Mouse (Mus musculus) right cerebral cortex, adult 2 months (tissue): Measurements from ENCODE around the gene Pip5k1c.

Experiments used
- DNase-seq, 2 experiments: peaks; one replicate each; pipeline ENCODE4 v3.0.0; 2021 to 2022; ENCODE audit warnings: low spot score in 2 of 2

Gene Pip5k1c

GRCm38 (mm10) chr10:81292554-81293333 lies at the start of gene Pip5k1c:
TSS of gene Pip5k1c (plus strand) at chr10:81292963.
- DNase-seq, result peak; percentile 100

DNA sequence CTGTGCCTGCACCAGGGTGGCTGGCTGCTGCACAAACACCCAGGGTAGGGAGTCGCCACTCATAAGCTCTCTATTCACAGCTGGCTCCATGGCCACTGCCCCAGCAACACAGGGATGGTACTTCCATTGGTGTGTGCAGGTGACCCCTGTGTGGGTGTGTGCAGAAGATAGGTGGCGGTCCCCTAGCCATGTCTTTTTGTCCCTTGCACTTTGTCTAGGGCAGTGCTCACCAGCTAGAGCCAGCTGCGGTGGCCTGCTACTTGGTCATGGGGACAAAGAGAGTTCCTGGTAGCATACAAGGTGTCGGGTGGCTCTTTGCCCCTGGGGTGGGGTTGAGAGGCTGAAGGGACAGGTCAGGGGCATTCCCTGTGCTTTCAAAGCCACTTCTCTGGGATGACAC lies 48.6 kb upstream of the Pip5k1c start:
- no peak for DNase-seq

- DNase-seq, result peak; percentile 75 to 79
Measured at GRCm38 (mm10) chr10:81244595-81244994, 48.2 kb upstream of the Pip5k1c start.

DNA sequence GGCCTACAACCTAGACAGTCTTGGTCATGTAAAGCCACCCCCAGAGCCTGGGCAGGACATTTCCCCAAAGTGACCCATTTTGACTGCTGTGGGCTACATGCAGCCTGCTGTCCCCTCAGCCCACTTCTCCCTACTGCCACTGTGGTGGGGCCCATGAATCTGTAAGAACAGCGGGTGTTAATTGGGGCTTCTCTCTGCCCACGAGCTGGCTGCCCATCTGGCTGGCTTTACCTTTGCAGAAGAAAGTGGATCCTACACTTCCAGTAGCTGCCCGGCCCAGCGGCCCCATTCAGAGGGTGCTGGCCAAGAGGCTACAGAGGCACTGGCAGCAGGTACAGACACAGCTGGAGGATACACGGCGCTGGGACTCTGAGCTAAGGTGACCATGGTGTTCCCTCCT lies 47.6 kb upstream of the Pip5k1c start:
- peak in 1 of 2 experiments; percentile 41 for DNase-seq

DNA sequence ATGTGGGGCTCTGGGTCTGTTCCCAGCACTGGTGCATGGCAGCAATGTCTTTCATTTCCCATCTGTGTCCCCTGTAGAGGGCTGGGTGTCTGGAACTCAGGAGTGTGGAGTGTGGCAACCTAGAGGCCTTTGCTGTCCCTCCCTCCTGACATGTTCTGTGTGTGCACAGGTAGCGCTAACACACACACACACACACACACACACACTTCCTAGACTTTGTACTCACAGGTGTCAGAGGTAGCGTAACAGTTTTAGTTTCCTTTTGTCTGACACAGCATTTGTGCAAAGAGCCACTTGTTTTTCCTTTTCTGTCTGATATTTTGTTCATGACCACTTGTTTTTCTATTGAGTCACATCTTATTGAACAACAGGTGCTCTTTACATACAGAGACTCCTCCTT lies 45.0 kb upstream of the Pip5k1c start:
- DNase-seq, result no peak

DNA sequence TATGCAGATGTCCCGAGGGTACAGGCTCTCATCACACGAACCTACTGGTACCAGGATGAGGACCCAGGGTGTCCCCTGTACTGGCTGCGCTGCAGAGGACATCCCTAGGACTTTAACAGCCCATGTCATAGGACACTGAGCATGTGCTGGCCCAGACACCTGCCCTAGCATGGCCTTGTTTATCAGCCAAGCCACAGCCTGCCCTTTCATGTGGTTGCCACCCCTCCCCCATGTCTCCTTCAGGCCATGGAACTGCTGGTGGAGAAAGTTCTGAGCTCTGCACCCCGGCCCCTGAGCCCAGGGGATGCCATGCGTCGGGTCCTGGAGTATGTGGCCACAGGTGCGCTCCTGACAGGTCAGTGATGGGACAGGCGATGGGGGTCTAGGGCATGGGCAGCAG lies 43.3 kb upstream of the Pip5k1c start:
- DNase-seq, result no peak

DNA sequence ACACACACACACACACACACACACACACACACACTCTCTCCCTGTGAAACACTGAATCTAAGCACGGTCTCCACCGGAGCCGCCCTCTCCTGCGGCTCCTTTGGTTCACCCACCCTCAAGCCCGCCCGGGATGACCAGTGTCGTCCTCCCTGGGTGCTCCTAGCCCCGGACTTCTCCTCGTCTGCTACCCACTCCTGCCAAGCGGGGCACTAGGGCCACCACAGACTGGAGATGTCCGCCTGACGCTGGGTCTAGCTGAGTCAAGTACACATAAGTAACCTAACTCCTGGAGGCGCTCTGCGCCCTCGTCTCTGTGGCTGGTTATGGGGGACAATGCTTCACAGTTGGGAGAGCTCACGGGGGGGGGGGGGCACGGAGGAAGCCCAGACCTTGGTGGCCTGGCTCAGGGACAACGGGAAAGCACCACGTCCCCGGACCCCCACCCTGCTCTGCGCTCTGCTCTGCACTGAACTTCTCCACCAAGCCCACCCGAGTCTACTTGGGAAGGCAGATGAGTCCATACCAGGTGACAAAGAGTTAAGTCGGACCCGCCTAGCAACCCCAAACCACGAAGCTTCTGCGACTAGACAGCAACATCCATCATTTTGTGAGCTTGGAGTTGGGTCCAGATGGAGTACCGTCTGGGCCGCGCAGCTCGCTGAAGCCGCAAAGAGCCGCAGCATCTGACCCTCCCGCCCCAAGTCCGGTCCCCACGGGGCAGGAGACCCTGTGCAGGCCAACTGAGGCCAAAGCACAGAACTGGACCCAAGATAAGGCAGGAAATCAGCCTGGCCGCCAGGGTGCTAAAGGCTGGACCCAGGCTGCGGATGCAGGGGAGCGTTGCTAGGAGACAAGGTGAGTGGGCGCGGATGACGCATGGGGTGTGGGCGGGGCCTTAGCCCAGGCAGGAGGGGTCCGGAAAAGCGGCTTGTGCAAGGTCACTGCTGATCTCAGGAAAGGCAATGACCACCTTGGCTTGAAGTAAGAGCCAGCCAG lies 40.0 kb upstream of the Pip5k1c start, which contains the start of gene Matk:
Gene Matk (plus strand): TSS at position 512 of the 996 bp plus-strand sequence.
- peak; percentile 91 to 95 for DNase-seq

DNA sequence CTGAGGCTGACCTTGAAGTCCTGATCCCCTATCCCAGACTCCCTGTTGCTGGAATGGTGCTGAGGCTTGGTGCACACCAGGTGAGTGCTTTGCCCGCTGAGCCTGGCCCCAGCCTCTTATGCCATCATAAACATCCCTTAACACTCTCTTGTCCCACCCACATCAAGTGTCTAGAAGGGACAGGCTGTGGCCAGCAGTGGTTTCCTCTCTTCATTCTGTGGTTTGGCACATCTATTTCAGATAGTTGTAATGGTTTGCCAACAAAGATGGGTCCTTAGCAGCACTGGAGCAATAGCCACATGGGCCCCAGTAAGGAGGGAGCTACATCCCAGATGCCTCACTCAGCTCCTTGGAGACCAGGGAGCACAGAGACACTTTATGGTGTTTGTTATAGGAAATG lies 37.9 kb upstream of the Pip5k1c start:
- DNase-seq, result no peak

DNA sequence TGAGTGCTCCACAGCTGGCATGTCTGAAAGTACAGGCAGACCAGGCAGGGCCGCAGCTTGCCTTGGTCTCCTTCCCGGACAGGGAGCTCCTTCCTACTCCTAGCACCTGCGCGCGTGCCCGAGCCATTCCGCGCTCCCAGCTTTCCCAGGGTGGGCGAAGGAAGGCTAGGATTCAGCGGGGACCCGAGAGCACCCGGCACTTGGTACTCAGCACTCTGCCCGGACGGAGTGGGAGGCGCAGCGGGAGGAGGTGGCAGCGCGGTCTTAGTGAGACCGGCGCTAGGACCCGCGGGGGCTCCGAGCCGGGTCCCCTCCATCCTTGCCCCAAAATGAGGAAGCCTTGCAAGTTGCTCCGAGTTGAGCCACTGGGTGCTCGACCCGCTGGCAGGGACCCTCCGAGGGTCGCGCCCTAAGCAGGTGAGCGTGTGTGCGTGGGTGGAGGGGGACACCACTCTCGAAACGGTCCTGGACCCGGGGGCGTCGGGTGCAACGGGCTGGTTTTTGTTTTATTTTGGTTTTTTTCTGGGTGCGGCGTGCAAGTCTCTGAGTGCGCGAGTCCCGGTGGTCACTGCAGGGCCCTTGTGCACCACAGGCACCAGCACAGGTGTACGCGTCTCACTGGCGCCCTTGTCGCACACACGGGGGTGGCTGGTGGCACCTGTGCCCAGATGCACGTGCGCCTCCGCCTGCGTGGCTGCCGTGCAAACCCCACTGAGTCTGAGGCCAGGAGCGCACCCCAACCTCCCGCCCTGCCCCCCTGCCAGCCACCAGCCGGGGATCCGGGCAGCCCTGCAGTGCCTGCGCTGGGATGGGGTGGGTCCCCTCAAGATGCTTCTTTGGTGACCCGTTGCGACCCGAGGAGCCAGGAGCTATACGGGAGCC lies 35.4 kb upstream of the Pip5k1c start:
- DNase-seq, result peak; percentile 64 to 65

- DNase-seq, result peak in 1 of 2 experiments; percentile 34
Measured at GRCm38 (mm10) chr10:81259225-81259884, 33.4 kb upstream of the Pip5k1c start.

- no peak for DNase-seq
Measured at GRCm38 (mm10) chr10:81261025-81261424, 31.7 kb upstream of the Pip5k1c start.

GRCm38 (mm10) chr10:81265540-81265939 lies 27.2 kb upstream of the Pip5k1c start:
- no peak for DNase-seq

- peak; percentile 94 to 96 for DNase-seq
Measured at GRCm38 (mm10) chr10:81266211-81267105, 26.3 kb upstream of the Pip5k1c start, which contains the start of the genes Mrpl54 and Apba3. TSS of gene Mrpl54 (minus strand) at chr10:81266934. TSS of gene Apba3 (plus strand) at chr10:81266960.

DNA sequence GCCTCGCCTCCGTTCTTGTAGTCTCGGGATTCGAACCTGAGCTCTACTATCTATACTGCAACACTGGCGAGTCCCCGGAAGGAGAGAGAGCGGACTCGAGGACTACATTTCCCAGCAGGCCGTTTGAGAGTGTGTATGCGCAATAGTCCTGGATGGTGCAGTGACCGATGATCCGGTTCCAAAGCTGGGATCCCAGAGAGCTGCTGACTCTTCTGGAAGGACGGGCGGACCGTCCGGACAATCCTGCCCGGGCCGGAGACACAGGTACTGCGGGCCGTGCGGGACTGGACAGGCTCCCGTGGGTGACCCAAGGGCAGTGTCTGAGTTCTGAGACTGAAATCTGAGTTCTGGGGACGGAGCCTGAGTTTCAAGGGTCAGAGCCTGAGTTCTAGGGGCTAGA lies 24.7 kb upstream of the Pip5k1c start:
- DNase-seq, result peak; percentile 83 to 93

DNA sequence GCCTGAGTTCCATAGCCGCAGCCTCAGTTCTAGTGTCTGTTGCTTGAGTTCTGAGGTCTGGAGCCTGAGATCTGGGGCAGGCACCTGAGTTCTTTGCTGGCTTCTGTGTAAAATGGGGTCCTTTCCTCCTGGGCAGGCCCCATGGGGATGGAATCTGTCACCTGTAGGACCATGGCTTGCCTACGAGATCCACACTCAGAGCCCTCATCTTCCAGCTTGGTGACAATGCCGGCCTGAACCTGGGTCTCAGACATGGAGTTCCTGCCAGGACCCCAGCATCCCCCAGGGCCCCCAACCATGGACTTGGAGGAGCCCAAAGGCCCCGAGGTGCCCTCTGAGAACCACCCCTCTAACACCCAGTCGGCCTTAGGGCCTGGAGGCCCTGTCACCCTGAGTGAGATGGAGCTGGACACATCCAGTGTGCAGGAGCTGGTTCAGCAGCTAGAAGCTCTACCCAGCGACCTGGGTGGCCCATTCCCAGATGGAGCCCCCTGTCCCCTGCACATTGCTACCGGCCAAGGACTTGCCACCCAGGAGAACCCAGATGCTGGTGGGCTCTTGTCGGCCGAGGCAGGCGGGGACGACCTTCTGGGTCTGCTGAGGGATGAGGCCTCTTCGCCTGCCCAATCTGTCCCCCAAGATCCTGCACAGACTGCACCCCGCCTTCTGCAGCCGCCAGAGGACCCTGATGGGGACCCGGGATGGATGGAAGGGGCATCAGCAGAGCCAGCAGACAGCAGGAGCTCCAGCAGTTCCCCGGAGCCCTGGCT lies 23.9 kb upstream of the Pip5k1c start:
- no peak for DNase-seq

DNA sequence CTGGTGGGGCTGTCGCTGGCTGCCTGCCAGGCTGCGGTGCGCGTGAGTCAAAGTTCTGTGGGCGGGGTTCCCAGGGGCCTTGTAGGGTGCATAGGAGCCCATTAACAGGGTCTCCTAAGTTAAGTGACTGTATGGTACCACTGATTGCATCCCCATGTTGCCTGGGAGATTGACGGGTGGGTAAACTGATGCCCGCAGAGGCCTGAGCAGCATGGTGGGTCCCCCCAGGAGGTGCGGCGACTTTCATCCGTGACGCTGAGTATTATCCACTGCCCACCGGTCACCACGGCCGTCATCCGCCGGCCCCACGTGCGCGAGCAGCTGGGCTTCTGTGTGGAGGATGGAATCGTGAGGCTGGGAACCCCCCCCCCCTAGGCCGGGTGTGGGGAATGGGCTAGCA lies 20.4 kb upstream of the Pip5k1c start:
- DNase-seq, result no peak

GRCm38 (mm10) chr10:81273842-81274241 lies 18.9 kb upstream of the Pip5k1c start:
- no peak for DNase-seq

DNA sequence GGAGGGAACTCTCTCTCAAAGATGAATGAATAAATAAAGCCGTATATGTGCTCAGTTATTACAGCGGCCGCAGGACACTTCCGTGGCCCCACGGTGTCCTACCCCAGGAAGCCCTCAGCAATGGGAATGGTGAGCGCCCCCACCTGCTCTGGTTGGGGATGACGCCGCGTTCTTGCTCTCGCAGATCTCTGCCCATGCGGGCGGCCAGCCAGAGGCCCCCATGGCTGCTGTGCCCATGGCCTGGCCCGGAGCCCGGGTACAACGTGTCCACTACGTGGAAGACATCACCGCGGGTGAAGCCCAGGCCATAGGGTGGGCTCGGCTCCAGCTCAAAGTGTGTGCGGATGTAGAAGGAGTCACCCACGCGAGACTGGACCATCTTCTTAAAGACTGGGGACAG lies 15.1 kb upstream of the Pip5k1c start:
- no peak for DNase-seq

DNA sequence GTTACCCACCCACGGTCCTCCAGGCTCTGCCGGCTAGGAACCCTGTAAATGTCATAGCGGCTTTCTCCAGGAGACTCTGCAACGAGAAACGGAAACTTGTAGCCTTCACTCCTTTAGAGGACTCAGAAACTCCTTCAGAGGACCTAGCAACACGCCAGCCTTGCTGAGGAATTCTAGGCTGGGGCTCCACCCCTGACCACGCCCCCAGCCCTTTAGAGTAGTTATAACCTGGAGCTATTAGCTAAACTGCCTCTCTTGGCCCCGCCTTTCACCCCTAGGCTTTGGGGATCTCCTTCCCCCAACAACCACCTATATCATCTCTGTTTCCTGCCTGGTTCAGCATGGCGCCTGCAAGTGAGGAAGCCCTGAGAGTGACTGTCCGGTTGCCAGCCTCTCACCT lies 13.3 kb upstream of the Pip5k1c start:
- DNase-seq, result no peak
